Mouse (Mus musculus): ENCODE measurements around the gene Prss8. TPM values are rescaled to one million over a fixed set of nuclear protein-coding genes. Genes with fewer than 3 reads are reported as not detected.

Gene Prss8
- polyA plus RNA-seq, 1 experiment from 2014 or later = 0.05 TPM

DNA sequence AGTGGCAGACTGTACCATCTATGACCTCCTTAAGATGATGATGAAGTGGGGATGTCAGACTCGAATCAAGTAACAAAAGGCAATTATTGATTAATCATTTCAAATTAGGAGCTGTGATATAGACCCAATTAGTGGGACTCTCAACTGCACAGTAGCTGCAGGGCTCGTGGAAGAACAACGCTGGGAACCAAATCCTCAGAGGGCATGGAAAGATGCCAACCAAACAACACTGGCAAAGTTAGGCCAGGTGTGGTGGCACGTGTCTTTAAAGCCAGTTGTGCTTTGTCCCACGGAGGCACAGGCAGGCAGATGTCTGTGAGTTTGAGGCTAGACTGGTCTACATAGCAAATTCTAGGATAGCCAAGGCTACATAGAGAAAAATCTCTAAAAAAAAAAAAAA, 732 bp upstream of the Prss8 start:
- ATAC-seq (no peak), DNase-seq (ENCODE audit: low read depth, low spot score) (no peak)
- ChIA-PET CTCF (interaction anchor here (8.7 kb wide), 1 partner anchor 9 kb away, joined by 123 read pairs; no protein-coding TSS in a partner anchor), POLR2A (interaction anchor here (0.7 to 2.3 kb wide), 3 partner anchors 8 to 23 kb away, joined by 4 to 5 read pairs (median 5); no protein-coding TSS in a partner anchor)
- in situ Hi-C loops (cut with MboI; ENCODE audit: low pct_unique_long_range_greater_than_20kb) = no loop called here
- TF ChIP-seq CTCF (IDR thresholded peaks at IDR 0.05) = no peak
- no peaks in the 10 kb centered on the region for H3K27me3 ChIP-seq

DNA sequence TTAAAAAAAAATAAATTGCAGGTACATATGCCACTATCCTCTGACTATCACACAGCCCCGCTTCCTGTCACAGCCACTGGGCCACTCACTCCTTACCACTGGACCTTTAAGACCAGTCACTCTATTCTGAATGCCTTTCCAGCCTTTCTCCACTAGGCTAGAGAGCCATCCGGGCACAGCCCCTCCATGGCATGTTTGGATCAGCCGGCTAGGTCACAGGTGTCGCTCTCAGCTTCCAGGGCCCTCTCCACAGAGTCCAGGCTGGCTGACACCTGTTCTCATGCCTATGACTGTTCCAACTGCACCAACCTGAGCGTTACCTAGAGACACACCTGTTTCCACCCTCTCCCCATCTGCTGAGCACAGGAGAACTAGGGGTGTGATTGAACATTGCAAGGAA, 1.3 kb downstream of the Prss8 start:
- CTCF ChIA-PET = interaction anchor here (1.8 to 1.9 kb wide), 2 partner anchors 10 to 11 kb away, joined by 3 to 6 read pairs; no protein-coding TSS in a partner anchor
- H3K27me3 ChIP-seq = no peaks in the 10 kb centered on the region
- POLR2A ChIA-PET = interaction anchor here (0.8 kb wide), 1 partner anchor 24 kb away, joined by 3 read pairs; no protein-coding TSS in a partner anchor
- TF ChIP-seq CTCF (IDR thresholded peaks at IDR 0.05) = no peak
- DNase-seq (ENCODE audit: low read depth, low spot score) = no peak
- ATAC-seq = no peak
- in situ Hi-C loops (cut with MboI; ENCODE audit: low pct_unique_long_range_greater_than_20kb) = no loop called here

DNA sequence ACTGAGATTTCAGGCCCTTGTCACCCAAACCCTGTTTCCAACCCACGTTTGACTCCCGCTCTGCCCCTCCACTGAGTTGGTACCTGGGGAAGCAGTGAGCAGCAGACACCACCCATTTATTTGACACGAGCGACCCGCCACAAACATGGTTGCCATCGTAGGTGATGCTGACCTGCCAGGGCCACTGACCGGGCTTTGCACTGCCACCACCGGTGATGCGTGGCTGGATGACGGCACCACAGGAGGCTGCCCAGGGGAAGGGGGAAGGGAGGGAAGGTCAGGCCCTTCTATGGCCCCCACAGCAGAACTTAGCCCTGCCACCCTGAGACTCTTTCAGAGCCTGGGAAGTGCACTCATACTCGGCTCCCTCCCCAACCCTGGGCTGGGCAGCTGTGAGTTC, 2.2 kb downstream of the Prss8 start:
- in situ Hi-C loops (cut with MboI; ENCODE audit: low pct_unique_long_range_greater_than_20kb) = no loop called here
- ChIA-PET CTCF (interaction anchor here (0.9 to 1.9 kb wide), 3 partner anchors 8 to 13 kb away, joined by 3 to 4 read pairs (median 3); no protein-coding TSS in a partner anchor), POLR2A (interaction anchor here (0.6 kb wide), 1 partner anchor 44 kb away, joined by 4 read pairs; no protein-coding TSS in a partner anchor)
- H3K27me3 ChIP-seq = no peaks in the 10 kb centered on the region
- no peak for DNase-seq (ENCODE audit: low read depth, low spot score)
- TF ChIP-seq CTCF (IDR thresholded peaks at IDR 0.05) = no peak
- ATAC-seq = no peak

DNA sequence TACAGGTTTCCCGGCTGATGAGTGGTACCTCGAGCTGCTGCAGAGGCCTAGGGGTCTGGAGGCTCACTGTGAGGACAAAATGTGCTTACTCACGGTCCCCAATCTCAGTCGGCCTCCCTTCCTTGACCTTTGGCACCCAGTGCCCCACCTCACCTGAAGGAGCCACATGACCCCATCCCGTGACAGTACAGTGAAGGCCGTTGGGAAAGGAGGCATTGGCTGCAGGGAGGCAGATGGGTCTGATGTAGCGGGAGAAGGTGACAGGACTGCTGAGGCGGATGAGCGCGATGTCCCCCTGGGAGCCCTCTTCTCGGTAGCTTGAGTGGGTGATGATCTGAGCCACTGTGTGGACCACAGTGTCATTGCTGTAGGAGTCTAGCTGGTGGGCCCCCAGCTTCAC, 3.1 kb downstream of the Prss8 start:
- CTCF ChIA-PET = interaction anchor here (0.9 to 1.9 kb wide), 3 partner anchors 9 to 13 kb away, joined by 3 to 4 read pairs (median 3); no protein-coding TSS in a partner anchor
- no peaks in the 10 kb centered on the region for H3K27me3 ChIP-seq
- DNase-seq (ENCODE audit: low read depth, low spot score) (no peak), ATAC-seq (no peak)
- TF ChIP-seq CTCF (IDR thresholded peaks at IDR 0.05) = no peak
- POLR2A ChIA-PET = interaction anchor here (1.0 kb wide), 1 partner anchor 14 kb away, joined by 3 read pairs; the partner anchor contains the start of gene Kat8
- in situ Hi-C loops (cut with MboI; ENCODE audit: low pct_unique_long_range_greater_than_20kb) = no loop called here

DNA sequence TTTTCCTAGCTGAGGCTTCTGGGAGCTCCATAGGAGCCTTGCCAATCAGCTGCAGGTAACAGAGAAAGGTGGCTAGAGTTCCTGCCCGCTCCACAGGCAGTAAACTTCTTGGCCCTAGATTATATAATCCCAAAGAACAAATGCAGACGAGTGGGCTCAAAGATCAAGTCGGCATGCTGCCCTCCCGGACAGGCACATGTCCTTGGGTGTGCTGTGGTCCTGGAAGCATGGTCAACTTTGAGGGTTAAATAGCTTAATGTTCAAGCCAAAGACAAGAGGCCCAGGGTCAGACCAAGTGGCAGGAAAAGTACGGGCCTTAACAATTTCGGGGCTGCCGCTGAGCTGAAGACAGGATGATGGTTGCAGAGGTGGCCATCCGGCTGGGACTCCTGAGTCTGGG, 3.8 kb downstream of the Prss8 start:
- ATAC-seq (no peak), DNase-seq (ENCODE audit: low read depth, low spot score) (no peak)
- ChIA-PET POLR2A (interaction anchor here (0.7 to 1.0 kb wide), 2 partner anchors 13 to 14 kb away, joined by 3 read pairs; partner anchors contain the start of gene Kat8), CTCF (interaction anchor here (0.9 to 10.1 kb wide), 4 partner anchors 8 to 37 kb away, joined by 3 to 123 read pairs (median 4); no protein-coding TSS in a partner anchor)
- in situ Hi-C loops (cut with MboI; ENCODE audit: low pct_unique_long_range_greater_than_20kb) = no loop called here
- no peaks in the 10 kb centered on the region for H3K27me3 ChIP-seq
- TF ChIP-seq CTCF (IDR thresholded peaks at IDR 0.05) = no peak

DNA sequence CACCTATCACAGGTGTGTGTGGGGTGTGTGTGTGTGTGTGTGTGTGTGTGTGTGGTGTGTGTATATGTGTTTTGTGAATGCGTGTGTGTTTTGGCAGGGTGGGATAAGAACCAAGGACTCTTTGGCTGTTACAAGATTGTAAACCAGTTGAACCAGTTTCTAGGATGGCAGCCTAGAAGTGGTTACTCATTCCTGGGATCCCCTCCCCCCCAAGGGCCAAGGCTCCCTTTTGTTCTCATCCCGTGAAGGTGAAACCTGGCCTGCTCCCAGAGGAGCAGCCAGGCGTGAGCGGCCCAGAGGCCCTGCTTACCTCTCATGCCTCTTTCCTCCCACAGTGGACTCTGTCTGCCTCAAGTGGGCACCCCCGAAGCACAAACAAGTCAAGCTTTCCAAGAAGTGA, 4.7 kb downstream of the Prss8 start:
- CTCF ChIA-PET = interaction anchor here (0.7 to 10.1 kb wide), 3 partner anchors 9 to 15 kb away, joined by 3 to 123 read pairs (median 4); no protein-coding TSS in a partner anchor
- no peak for TF ChIP-seq CTCF (IDR thresholded peaks at IDR 0.05)

DNA sequence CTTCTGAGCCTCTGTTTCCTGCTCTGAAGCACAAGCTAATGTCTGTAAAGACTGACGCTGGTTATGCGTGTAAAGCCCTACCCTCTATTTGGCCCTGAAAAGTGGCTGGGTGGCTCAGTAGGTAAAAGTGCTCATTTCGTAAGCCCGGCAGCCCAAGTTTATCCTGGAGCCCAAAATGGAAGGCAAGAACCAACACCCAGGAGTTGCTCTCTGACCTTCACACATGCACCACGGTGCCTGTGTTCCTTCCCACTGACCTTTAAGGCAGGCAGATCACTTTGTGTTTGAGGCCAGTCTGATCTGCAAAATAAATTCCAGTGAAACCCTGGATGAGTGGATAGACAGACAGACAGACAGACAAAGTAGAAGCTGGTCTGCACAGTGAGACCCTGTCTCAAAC, 6.2 kb downstream of the Prss8 start:
- in situ Hi-C loops (cut with MboI; ENCODE audit: low pct_unique_long_range_greater_than_20kb) = no loop called here
- ATAC-seq = no peak
- no peaks in the 10 kb centered on the region for H3K27me3 ChIP-seq
- no peak for TF ChIP-seq CTCF (IDR thresholded peaks at IDR 0.05)
- CTCF ChIA-PET = interaction anchor here (10.1 kb wide), 1 partner anchor 11 kb away, joined by 123 read pairs; no protein-coding TSS in a partner anchor
- POLR2A ChIA-PET = no interaction called here
- no peak for DNase-seq (ENCODE audit: low read depth, low spot score)

More for the DNA sequence above, 4.7 kb downstream of the Prss8 start:
- in situ Hi-C loops (cut with MboI; ENCODE audit: low pct_unique_long_range_greater_than_20kb) = no loop called here
- ATAC-seq (peak; percentile 55), DNase-seq (ENCODE audit: low read depth, low spot score) (no peak)
- no peaks in the 10 kb centered on the region for H3K27me3 ChIP-seq
- POLR2A ChIA-PET = interaction anchor here (0.6 to 0.7 kb wide), 2 partner anchors 13 to 63 kb away, joined by 3 to 4 read pairs; partner anchors contain the start of gene Kat8

DNA sequence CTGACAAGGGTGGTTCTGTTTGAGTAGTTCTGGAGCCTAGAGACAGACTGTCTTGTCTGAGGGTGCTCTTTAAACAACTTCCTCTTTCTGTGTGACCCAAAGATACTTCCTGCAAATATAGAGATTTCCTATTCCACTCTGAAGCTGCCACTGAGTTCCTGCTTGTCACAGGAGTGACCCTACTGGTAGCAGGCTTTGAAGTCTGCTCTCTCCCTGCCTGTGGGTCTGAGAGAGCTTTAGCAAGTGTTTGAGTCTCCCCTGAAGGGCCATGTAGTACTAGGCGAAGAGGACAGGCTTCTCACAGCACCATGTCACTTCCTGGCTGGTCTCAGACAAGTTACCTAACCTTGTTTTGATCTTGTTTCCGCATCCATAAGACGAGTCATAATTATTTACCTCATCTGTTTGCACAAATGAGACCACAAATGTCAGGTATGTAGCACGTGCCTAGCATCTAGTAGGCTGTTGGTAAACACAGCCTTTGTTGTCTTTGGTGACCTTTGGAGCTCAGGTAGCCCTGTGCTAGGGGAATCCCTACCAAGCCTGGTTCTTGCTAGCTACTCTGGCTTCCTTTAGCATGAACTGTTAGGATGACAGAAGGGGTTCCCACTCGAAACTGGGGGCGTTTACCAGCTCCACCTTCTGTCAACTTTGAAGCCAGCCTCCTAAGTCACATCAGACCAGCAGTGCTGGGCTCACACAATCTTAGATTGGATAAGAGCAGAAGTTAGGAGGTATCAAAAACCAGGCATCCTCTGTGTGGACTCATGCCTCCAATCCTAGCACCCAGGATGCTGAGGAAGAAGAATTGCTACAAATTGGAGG, 7.2 kb downstream of the Prss8 start:
- in situ Hi-C loops (cut with MboI; ENCODE audit: low pct_unique_long_range_greater_than_20kb) = no loop called here
- TF ChIP-seq CTCF (IDR thresholded peaks at IDR 0.05) = no peak
- no peaks in the 10 kb centered on the region for H3K27me3 ChIP-seq
- DNase-seq (ENCODE audit: low read depth, low spot score) (no peak), ATAC-seq (no peak)
- POLR2A ChIA-PET = interaction anchor here (0.6 to 1.5 kb wide), 2 partner anchors 9 to 70 kb away, joined by 3 to 5 read pairs; no protein-coding TSS in a partner anchor
- CTCF ChIA-PET = interaction anchor here (1.4 to 10.1 kb wide), 2 partner anchors 11 to 12 kb away, joined by 4 to 123 read pairs; partner anchors contain the start of gene Kat8

DNA sequence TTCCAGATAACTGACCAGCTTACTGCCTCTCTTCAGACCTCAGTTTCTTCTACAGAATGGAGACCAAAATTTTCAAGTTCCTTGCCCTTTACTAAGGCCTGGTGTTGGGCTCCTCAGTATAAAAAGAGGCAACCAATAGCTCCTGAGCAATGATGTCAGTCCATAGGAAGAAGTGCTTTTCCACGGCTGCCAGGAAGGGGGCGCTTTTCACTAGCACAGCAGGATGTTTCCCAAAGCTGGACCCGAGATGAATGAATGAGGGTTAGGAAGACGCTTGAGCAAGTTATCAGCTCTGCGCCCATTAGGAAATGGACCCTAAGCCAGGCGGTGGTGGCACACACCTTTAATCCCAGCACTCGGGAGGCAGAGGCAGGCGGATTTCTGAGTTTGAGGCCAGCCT, 8.4 kb downstream of the Prss8 start:
- TF ChIP-seq CTCF (IDR thresholded peaks at IDR 0.05) = no peak
- POLR2A ChIA-PET = interaction anchor here (1.5 kb wide), 1 partner anchor 10 kb away, joined by 5 read pairs; no protein-coding TSS in a partner anchor
- ATAC-seq (no peak), DNase-seq (ENCODE audit: low read depth, low spot score) (no peak)
- in situ Hi-C loops (cut with MboI; ENCODE audit: low pct_unique_long_range_greater_than_20kb) = no loop called here
- no peaks in the 10 kb centered on the region for H3K27me3 ChIP-seq
- CTCF ChIA-PET = interaction anchor here (1.2 to 10.1 kb wide), 4 partner anchors 10 to 25 kb away, joined by 4 to 123 read pairs (median 6); partner anchors contain the start of genes Gm21974, Kat8 and Vkorc1

DNA sequence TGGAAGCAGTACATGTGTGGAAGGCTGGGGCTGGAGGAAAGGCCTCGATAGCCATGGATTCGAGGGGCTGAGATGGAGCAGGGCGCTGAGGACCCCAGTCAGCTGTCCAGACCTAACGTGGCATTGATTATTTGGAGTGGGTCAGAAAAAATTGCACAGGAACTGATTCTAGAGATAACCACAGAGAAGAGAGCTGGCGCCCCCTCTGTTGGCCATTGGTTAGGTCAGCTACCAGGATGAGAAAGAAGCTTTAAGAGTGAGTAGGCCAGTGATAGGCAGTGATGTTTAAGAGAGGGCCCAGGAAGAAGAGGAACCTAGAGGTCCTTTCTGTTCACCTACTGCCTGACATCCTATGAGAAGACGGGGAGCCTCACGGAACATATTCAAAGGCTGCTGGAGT, 10.6 kb downstream of the Prss8 start:
- TF ChIP-seq CTCF (IDR thresholded peaks at IDR 0.05) = peak; percentile 66
- CTCF ChIA-PET = interaction anchor here (1.2 to 10.1 kb wide), 6 partner anchors 10 to 118 kb away, joined by 3 to 123 read pairs (median 4); no protein-coding TSS in a partner anchor
- POLR2A ChIA-PET = no interaction called here
- in situ Hi-C loops (cut with MboI; ENCODE audit: low pct_unique_long_range_greater_than_20kb) = no loop called here
- no peak for ATAC-seq
- no peak for DNase-seq (ENCODE audit: low read depth, low spot score)
- H3K27me3 ChIP-seq = no peaks in the 10 kb centered on the region
